Mouse (Mus musculus) urinary bladder, adult 18-20 months (tissue): ENCODE results near the gene Ccdc106.
"Not testable (repeated sequence)": the region's sequence is repeated elsewhere in the genome, so short reads cannot be mapped to it uniquely, and the experiment has no call there.

Source experiments
- DNase-seq, 2 experiments: peaks; one replicate each; pipeline ENCODE4 v3.0.0; 2022; ENCODE audit warnings: low spot score in 2 of 2, mixed read lengths in 2 of 2

Gene Ccdc106

DNA sequence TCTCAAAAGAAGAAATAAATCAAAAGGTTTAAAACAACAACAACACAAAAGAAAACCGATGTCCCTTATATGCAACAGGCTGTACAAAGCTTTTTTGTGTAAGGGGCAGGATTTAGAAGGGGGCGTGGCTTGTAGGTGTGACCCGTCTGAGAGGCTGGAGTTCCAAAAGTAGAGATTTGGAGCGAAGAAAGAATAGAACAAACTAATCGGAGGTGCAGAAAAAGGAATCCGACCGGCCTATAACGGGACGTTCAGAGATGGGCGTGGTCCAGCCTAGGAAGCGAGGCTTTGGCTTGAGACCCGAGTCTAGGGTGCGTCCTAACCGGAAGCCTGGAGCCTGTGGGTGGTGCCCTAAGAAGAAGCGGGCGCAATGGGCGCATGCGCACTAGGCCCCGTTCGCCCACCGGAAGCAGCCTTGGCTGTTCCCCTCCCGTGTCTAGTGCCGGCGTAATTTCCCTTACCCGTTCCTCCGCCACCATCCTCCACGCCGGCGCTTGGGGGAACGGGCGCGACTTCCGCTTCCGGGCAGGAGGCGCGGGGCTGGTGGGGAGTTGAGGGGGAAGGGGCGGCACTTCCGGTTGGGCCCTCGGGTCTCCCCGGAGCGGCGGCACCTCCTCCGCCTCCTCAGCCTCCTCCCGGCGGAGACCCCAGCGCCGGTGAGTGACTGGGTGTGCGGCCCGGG lies at the start of gene Ccdc106, which contains the start of gene Zfp865:
Gene Ccdc106, plus strand, starts transcription at position 554 of the 682 bp plus-strand sequence.
Gene Zfp865, plus strand, starts transcription at position 377 of the 682 bp plus-strand sequence.
- DNase-seq = peak; percentile 97 to 98

GRCm38 (mm10) chr7:4971068-4971467 lies 49.3 kb upstream of the Ccdc106 start, which contains the start of gene Sbk3:
TSS of gene Sbk3 (minus strand) at chr7:4971168.
- no peak for DNase-seq

GRCm38 (mm10) chr7:4971710-4972109 lies 48.6 kb upstream of the Ccdc106 start:
- no peak for DNase-seq

DNA sequence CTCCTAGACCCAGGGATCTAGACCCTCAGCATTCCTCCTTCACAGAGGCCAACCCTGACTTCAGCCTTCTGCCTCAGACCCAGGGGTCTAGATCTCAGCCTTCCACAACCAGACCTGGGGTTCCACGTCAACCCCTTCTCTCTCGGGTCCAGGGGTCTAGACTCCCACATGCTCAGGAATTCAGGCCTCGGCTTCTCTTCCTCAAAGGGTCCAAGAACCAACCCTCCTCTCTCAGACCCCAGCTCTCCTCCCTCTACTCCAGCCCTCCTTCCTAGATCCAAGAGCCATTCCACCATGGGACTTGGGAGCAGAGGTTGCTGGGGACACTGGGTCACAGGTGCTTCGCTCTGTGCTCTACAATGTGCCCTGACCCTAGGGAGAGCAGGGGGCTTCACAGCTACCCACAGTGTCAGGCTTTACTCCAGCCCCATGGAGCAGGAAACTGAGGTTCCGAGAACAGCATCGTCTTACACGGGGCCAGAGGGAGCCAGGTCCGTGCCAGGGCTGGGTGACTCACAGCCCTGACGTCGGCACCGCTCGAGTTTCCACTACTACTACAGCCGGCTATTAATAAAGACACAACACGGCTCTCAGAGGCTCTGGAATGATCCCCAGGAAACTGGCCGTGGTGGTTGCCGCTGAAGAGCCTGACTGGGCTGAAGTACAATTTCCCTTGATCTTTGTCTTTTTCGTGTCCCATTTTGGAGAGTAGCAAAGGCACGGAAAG lies 47.9 kb upstream of the Ccdc106 start:
- DNase-seq = no peak

- DNase-seq = no peak
Measured at GRCm38 (mm10) chr7:4975455-4975854, 44.9 kb upstream of the Ccdc106 start.

DNA sequence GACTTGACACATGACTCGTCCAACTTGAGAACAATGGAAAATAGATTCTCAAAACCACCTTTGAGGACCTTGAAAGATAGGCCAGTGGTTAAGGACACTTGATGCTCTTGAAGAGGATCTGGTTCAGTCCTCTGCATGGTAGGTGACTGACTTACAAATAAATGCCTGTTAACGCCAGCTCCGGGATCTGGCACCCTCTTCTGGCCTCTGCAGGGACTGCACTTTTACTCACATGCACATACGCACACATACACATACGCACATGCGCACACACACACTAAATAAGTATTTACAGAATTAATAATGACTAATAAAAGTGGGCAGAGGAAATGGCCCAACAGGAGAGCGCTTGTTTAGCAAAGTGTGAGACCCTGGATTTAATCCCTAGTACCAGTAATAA lies 43.5 kb upstream of the Ccdc106 start:
- no peak for DNase-seq

DNA sequence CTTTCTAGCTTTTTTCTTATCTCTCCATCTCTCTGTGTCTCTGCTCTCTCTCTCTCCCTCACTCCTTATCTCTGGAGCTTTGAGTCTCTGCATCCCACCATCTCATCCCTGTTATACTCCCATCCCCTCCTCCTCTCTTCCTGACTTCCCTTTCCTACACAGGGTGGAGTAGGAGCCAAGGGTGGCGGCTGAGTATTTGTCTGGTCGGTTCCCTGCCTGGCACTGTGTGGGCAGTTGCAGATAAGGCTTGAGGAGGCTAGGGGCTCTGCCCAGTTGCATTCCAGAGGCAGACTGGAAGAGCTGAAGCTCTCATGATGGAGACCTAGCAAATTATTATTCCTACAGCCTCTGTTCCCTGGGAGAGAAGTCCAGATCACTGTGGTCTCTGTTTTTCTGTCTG lies 32.1 kb upstream of the Ccdc106 start:
- no peak for DNase-seq

DNA sequence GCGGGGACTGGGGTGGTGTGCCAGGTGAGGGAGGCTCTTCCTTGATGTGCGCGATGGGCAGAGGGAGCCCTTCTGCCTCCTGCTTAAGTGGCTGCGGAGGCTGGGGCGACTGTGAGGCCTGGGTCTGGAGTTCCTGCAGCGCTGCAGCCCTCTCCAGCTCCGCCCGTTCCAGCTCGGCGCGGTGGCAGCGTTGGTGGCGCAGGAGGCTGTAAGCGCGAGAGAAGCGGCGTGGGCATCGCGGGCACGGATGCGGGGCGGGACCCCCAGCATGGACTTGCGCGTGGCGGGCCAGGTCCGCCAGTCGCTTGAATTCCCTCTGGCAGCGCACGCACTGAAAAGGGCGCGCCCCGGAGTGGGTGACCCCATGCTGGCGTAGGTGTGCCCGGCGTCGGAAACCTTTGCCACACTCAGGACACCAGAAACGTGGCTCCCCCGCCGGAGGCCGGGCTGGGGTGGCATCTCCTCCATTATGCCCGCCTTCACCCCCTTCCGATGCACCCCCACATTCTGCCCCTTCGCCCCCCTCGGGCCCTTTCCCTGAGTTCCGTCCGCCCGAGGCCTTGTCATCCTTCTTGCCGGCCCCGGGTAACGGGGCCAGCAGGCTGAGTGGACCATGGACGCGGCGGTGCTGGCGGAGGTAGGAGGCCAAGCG lies 26.9 kb upstream of the Ccdc106 start:
- no peak for DNase-seq

- DNase-seq = no peak
Measured at GRCm38 (mm10) chr7:4993999-4994788, 26.2 kb upstream of the Ccdc106 start.

- DNase-seq = no peak
Measured at GRCm38 (mm10) chr7:4995268-4996002, 24.9 kb upstream of the Ccdc106 start.

- peak; percentile 85 to 87 for DNase-seq
Measured at GRCm38 (mm10) chr7:4996003-4996895, 24.1 kb upstream of the Ccdc106 start, which contains the start of gene Zfp579. TSS of gene Zfp579 (minus strand) at chr7:4996158.

DNA sequence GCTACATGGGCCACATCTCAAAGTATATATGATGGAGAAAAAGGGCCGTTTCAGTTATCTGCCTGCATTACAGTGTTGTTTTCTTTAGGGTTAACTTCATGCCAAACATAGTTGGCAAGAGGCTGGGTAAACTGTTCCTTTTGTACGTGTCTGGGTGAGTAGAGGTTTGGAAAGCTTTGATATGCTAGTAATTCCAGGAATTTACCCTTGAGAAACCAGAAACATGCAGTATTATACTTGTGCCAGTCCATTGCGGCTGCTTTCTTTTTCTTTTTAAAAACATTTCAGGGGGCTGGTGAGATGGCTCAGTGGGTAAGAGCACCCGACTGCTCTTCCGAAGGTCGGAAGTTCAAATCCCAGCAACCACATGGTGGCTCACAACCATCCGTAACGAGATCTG lies 23.4 kb upstream of the Ccdc106 start:
- no peak for DNase-seq

- no peak for DNase-seq
Measured at GRCm38 (mm10) chr7:4999876-5000275, 20.5 kb upstream of the Ccdc106 start.

DNA sequence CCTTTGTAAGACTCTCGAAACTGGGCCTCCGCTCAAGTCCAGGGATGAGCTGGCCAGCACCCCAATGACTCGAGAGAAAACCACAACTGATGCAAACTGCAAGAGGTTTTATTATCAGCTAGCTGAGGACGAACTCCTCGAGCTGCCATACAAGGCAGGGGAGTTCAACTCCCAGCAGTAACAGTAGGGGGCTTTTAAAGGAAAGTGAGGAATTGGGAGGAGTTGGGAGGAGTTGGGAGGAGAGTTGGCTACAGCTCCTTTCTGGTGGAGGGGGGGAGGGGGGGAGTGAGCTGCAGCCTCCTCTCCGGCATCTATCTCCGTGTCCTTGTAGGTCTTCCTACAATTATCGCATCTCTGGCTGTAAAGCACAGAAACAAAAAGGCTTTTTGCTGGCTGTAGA lies 17.5 kb upstream of the Ccdc106 start:
- not testable (repeated sequence) for DNase-seq

DNA sequence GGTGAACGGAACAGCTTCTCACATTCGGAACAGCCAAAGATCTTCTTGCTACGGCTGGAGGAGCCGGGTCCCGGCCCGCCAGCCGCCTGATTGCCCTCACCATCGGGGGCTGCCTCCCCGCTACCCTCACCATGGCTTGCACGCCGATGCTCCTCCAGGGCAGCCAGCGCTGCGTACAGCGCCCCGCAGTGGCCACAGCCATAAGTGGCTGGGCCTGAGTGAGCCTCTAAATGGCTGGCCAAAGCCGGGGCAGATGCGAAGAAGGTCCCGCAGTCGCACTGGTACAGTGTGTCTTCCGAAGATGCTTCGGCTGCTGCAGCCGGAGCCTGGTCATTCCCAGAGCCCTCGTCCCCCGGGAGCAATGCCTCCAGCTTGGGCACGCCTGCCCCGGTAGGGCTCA lies 12.1 kb upstream of the Ccdc106 start:
- no peak for DNase-seq

DNA sequence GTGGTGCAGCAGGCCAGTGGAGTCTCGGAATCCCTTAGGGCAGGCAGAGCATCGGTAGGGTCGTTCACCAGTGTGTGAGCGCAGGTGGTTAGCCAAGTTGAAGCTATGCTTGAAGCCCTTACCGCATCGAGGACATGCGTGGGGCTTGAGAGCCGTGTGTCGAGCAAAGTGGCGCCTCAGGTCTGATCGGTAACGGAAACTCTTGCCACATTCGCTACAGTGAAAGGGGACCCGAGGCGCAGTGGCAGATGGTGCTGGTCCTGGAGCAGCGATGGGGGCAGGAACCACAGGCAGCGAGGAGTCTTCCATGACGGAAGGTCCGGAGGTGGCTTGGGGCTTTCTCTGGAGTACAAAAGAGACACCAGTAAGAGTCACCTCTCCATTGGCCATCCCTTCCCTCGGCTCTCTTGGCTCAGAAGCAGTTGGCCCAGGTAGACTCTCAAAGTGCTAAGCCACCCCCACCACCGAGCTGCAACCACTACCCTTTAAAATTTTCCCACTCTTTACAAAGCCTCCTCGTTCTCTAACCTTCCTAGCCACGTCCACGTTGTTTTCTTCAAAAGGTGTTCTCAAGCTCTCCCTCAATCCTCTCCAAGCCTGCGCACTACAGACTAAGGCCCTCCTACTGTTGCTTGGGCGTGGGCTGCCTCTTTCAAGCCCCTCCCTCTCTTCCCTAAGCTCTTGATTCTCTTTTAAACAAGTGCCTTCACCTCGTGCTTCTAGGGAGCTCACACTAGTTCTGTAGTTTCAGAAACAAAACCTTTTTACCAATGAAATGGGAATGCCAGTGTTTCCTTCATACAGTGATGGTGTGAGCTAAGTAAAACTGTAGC lies 7.5 kb upstream of the Ccdc106 start:
- DNase-seq = no peak

- peak; percentile 94 to 99 for DNase-seq
Measured at GRCm38 (mm10) chr7:5014251-5015117, 5.9 kb upstream of the Ccdc106 start, which contains the start of the genes Zfp524 and Fiz1. TSS of gene Zfp524 (plus strand) at chr7:5014415. TSS of gene Fiz1 (minus strand) at chr7:5014697.
